Mouse (Mus musculus) heart, postnatal 0 days (tissue): ENCODE measurements around the gene Cyp8b1.

Experiments used
- CTCF ChIP-seq: IDR thresholded peaks from 2 replicates; pipeline ENCODE4 v1.5.1; 2016; ENCODE audit warnings: antibody characterized with exemption, control low read depth, low read depth
- EP300 ChIP-seq: IDR thresholded peaks from 2 replicates; pipeline ENCODE4 v1.6.1; 2016; ENCODE audit warnings: antibody characterized with exemption, low read depth

DNA sequence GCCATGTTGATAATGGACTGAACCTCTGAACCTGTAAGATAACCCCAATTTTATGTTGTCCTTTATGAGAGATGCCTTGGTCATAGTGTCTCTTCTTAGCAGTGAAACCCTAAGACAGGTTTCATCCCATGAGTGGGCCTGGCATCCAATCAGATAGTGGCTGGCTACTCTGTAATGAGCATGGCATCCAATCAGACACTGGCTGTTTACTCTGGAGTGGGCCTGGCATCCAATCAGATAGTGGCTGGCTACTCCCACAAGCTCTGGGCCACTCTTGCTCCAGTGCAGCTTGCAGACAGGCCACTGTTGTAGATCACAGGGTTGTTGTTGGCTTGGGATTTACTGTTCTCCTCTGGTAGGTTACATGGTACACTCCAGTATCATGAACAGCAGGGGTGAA, 42.5 kb downstream of the Cyp8b1 start:
- TF ChIP-seq EP300 (no peak), CTCF (no peak)
